Mouse (Mus musculus) thymus, adult 2 months (tissue): ENCODE data around the gene Tpgs1.

ENCODE experiments used
- CTCF ChIP-seq: fragments of 200-500 bp; IDR thresholded peaks from 2 replicates; pipeline ENCODE4 v1.5.1; 2012; ENCODE audit warnings: mild to moderate bottlenecking, control low read depth, low read length, moderate library complexity, borderline replicate concordance; ENCODE audit not compliant: control insufficient read depth, poor library complexity, insufficient read depth; ENCODE audit errors: extremely low read depth
- POLR2A ChIP-seq: fragments of 200-500 bp; IDR thresholded peaks from 2 replicates; pipeline ENCODE4 v1.6.1; 2012; ENCODE audit warnings: mild to moderate bottlenecking, low read length, control low read depth, moderate library complexity; ENCODE audit not compliant: control insufficient read depth, poor library complexity, insufficient read depth; ENCODE audit errors: extremely low read depth

DNA sequence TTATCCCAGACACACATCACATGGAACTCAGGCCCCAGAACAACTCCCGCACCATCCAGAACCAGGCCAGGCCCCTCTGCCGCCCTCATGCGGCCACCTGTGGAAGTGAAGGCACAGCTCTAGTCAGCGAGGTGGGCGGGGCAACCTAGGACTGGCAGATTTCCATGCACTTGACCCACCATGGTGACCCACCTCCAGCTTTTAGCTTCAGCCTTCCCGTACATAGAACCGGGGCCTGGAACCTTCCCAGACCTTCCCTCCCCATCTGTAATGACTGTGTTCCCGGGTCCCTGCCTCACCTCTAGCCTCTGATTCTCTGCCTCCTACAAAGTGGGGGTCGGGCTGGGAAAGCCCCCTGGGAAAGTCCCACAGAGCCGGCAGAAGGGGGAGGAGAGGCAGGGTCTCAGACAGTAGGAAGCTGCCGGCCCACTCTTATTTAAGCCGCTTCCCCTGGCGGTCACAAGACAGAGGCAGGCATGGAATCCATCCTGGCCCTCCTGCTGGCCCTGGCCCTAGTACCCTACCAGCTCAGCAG is 5.0 kb upstream of the Tpgs1 start, which contains the start of gene Madcam1:
- TF ChIP-seq POLR2A (no peak), CTCF (peak; percentile 95)
